Mouse (Mus musculus): ENCODE data around the gene Asb1. TPM values are rescaled to one million over a fixed set of nuclear protein-coding genes. Genes with fewer than 3 reads are reported as not detected.

Asb1 gene
- total RNA-seq, 1 experiment from 2014 or later: 15.2 TPM

DNA sequence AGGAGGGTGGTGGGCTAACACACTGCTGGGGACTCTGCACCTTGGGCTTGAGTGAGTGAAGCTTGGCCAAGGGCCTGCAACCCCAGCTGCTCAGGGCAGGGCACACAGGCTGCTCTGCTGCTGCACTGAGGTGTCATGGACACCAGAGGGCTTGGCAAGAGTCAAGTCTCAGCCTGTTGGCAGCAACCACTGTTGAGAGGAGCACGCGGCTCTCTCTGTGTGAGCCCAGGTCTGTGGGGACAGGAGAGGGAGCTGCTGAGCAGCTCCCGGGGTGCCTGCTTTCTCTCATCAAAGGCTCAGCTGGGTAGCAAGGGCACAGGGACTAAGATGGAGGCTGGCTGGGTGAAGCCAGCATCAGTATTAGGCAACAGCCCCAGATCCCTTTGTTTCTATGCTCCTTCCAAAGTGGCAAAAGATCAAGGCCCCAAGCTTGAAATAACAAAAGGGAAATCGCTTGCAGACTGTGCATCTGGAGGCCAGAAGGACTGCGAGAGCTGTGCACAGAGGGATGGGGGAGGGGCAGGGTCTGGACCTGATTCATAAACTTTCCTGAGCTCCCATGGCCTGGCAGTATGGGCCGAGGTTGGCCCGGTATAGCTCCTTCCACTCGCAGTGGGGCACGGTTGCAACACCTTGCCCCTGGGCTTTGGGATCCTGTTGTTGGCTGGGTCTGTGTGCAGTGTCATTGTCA is 60.5 kb downstream of the Asb1 start:
- ATAC-seq (replicated peaks; ENCODE audit: low read depth, poor library complexity, severe bottlenecking): peak; percentile 69

DNA sequence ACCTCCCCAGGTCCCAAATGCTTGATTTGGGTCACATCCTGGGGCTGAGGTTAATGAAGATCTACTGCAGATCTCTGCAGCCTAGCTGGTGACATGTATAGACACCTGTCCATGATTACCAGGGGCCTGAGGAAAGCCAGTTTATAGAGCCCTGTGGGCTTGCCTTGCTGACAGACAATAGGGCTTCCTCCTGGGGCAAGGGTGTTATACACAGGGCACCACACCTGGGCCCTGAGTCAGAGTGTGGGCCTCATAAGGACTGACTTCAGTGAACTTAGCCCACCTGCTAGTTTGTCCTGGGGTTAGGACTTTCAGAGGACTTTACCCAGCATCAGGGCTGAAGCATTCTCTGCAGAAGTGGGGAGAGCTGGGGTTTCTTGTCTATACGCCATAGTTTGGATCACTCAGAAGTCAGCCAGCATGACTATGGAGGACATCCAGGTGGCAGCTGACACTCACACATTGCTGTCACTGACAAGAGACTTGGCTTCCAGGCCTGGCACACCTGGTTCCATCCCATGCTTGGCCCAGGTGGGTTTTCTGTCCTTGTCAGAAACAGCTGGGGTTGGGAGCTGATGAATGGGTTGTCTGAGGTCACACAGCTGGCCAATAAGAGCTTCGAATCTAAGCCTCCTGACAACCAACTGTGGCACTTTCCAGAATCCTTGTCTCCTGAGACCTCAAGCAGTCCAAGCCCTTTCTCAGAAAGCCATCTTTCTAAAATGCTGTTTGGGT is 61.2 kb downstream of the Asb1 start:
- no peak for ATAC-seq (replicated peaks; ENCODE audit: low read depth, poor library complexity, severe bottlenecking)

DNA sequence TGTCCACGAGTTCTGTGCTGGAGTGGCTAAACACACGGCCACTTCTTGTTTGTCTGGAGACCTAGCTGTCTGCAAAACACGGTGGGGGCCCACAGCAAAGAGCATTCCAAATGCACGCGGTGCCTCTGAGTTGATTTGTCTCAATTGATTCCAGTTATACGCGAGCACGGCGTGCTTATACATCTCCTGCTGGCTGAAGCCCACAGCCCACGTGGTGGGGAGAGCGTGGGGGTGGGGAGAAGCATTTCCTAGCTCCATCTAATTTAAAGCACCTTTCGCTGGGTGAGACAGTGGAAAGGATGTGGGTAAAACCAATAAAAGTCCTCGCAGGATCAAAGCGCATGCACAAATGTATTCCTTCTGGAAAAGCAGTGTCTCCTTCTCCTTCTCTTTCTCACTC is 65.3 kb downstream of the Asb1 start:
- ATAC-seq (replicated peaks; ENCODE audit: low read depth, poor library complexity, severe bottlenecking): no peak

- ATAC-seq (replicated peaks; ENCODE audit: low read depth, poor library complexity, severe bottlenecking): no peak
These were observed 66.4 kb downstream of the Asb1 start for GRCm38 (mm10) chr1:91606701-91607100.

DNA sequence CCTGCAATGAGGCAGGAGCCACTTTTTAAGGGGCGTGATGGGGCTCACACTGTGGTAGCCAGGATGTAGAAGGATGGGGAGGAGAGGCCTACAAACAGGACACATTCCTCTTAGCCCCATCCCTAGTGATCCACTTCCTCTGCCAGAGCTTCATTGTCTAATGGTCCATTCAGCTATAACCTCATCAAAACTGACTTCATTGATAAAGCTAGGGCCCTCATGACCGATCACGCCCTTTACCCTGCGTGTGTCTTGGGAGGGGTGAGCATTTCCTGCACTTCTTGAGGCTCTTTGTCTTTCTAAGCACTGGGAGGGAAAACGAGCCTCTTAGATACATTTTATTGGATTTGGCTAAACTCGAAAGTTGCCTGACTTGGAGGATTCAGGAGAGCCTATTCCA is 66.8 kb downstream of the Asb1 start:
- no peak for ATAC-seq (replicated peaks; ENCODE audit: low read depth, poor library complexity, severe bottlenecking)

Other genes with a start within 250 kb of the Asb1 start
- 19.9 and 23.2 TPM in 2 replicates for gene Scly, start 242.2 kb upstream of the Asb1 start, total RNA-seq (2017)
- 0.14 TPM in 1 of 2 replicates, not detected in the other for gene Espnl, start 218.5 kb upstream of the Asb1 start, total RNA-seq (2017)
- 0.05 TPM in 1 of 2 replicates, not detected in the other for gene Klhl30, start 189.5 kb upstream of the Asb1 start, total RNA-seq (2017)
- 0.58 and 0.73 TPM in 2 replicates for gene Erfe, start 174.1 kb upstream of the Asb1 start, total RNA-seq (2017)
- 123 and 126 TPM in 2 replicates for gene Ilkap, start 141.7 kb upstream of the Asb1 start, total RNA-seq (2017)
- 22.9 and 31.3 TPM in 2 replicates for gene Hes6, start 126.5 kb upstream of the Asb1 start, total RNA-seq (2017)
- gene Per2, start 81.2 kb upstream of the Asb1 start, total RNA-seq (2017): 5.3 and 6.4 TPM in 2 replicates
- gene Traf3ip1, start 45.9 kb upstream of the Asb1 start, total RNA-seq (2017): 4.0 and 5.2 TPM in 2 replicates

All from common myeloid progenitor, adult 5-6 weeks (primary cell).